Mouse (Mus musculus) small intestine, adult 2 months (tissue): ENCODE measurements around the gene Rhbdd2.

Experiments
- CTCF ChIP-seq: fragments of 200-500 bp; IDR thresholded peaks from 2 replicates; pipeline ENCODE4 v1.5.1; 2012; ENCODE audit warnings: low read depth, mild to moderate bottlenecking, control low read depth, inconsistent platforms, low read length, moderate library complexity, mixed read lengths; ENCODE audit not compliant: insufficient replicate concordance, insufficient read length; ENCODE audit errors: extremely low read depth
- POLR2A ChIP-seq: fragments of 200-500 bp; IDR thresholded peaks from 2 replicates; pipeline ENCODE4 v1.6.1; 2012; ENCODE audit warnings: low read depth, mild to moderate bottlenecking, control low read depth, inconsistent platforms, low read length, moderate library complexity

GRCm38 (mm10) chr5:135674349-135674775, 41.9 kb downstream of the Rhbdd2 start:
- TF ChIP-seq CTCF, result no peak
- TF ChIP-seq POLR2A, result no peak
